Mouse (Mus musculus) c-Kit-positive CD71-positive TER-119-negative erythroid progenitor cells, embryonic 14.5 days (primary cell): ENCODE measurements around the gene A630095N17Rik.
A peak's percentile ranks its signal among the peaks of the same experiment; 100 is the strongest.

Experiments
- DNase-seq: peaks from one replicate; pipeline ENCODE4 v3.0.0-alpha.2; 2013; ENCODE audit warnings: low read depth

A630095N17Rik gene

DNA sequence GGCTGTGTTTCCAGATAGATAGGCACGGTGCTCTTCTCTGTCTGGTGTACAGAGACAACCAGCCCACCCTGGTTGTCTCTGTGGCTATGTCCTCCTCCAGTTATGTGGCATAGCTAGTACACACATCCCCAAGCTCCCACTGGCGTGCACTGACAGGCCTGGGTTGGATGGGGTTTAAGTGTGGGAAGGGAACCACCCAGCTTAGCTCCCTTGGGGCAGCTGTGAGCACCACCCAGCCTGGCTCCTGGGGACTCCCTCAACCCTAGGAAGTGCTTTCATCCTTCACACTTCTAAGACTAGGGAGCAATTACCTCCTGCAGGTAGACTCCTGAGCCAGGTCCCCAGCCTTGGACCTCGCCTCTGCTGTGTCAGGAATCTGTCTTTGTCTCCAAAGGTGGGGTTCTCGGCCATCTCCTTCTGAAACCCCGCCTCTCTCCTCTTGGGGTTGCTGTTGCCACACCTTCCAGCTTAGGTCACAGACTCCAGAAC is at the start of gene A630095N17Rik:
Gene A630095N17Rik (minus strand): TSS at position 439 of the 489 bp plus-strand sequence.
- DNase-seq: no peak

GRCm38 (mm10) chr1:75278228-75278627 is 46.3 kb upstream of the A630095N17Rik start, which contains the start of gene Resp18:
TSS of gene Resp18 (minus strand) at chr1:75278415.
- no peak for DNase-seq

GRCm38 (mm10) chr1:75277195-75278188 is 45.6 kb upstream of the A630095N17Rik start:
- DNase-seq: peak; percentile 46

DNA sequence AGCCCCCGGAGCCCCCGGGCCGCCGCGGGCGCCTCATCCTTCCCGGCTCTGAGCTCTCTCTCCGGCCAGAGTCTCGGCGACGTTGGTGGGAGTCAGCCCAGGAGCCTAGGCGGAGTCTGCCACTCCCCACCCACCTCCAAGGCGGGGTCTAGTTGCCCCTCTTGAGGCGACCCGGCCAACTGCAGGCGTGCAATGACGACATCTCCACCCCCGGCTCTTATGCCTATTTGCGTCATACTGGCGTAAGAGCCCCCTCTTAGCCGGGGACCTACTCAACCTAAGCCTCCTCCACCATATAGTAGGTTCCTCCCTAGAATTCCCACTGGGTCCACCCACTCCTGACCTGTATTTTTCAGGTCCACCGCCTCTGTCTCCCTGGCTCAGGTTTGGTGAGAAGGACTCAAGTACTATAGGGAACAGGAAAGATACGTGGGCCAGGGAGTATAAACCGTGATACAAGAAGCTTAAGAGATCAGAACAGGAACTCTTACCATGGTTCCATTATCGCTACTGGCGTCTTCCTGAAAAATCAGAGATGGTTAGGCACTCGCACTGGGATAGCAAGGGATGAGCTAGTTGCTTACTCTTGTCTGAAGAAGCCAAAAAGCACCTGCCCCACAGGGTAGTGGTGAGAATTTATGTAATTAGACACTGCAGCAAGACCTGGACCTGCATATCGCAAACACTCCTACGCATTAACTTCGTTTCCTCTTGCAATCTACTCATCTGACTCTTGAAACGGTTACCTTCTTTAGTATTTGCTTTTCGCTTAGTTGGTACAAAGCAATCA is 32.4 kb upstream of the A630095N17Rik start, which contains the start of gene Ptprn:
Gene Ptprn (minus strand): TSS at position 412 of the 790 bp plus-strand sequence.
- DNase-seq: no peak

DNA sequence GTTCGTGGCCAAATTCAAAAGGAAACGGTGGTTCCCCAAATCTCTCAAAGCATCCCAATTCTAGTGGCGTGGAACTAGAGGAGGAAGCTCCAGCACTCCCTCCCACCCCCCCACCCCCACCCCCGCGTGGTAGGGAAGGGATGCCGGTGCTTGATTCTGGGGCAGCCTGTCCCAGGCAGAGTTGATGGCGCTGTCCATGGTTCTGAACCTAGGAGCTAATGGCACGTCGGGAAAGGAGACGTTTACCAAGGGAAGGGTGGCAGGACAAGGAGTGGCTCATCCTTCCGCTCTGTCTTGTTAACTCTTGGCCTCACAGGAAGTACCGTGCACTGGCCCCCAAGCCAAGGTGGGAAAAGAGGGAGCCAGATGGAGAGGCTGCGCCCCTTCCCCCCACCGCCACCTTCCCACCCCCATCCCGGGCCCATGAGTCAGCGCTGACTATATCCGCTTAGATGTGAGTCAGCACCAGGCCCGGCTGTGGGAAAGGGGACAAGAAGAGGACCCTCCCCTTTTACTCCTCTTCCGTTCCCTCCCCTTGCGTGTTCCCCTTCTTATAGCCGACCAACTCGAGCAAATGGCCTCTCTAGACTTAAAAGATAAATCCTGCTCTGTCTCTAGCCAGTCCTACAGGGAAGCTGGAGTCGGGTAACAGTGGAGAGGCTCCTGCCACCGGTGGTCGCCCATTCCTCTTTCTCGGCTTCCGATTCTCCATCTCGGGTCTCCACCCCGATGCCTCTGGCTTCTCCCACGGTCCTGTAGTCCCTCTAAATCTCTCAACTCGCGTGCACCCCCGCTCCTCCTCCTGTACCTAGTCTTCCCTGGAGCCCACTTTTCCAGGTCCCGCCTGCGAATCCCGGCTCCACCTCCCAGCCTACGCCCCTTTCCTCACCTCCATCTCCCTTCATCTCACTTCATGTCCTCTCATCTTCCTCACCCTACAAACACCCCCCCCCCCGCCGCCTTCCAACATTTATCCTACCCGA is 31.4 kb upstream of the A630095N17Rik start:
- peak; percentile 68 for DNase-seq

DNA sequence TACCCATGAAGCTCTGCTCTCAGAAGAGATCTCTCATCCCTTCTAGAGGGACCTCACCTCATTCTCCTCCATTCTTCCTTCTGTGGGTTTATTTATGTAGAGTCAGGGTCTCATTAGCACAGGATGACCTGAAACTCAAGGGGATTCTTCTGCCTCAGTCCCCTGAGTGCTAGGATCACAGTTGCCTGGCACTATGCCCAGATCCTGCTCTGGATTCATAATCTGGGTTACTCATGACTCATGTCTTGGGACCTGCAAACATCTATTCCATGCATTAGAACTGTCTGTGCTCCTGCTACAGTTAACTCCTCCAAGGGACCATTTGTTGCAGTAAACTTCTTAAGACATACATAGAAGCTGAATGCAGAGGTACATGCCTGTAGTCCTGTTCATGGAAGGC is 29.4 kb upstream of the A630095N17Rik start:
- DNase-seq: no peak

GRCm38 (mm10) chr1:75255516-75256046 is 23.7 kb upstream of the A630095N17Rik start:
- DNase-seq: no peak

GRCm38 (mm10) chr1:75254625-75255013 is 22.7 kb upstream of the A630095N17Rik start:
- no peak for DNase-seq

- DNase-seq: peak; percentile 69
Measured at GRCm38 (mm10) chr1:75253849-75254624, 22.1 kb upstream of the A630095N17Rik start.

DNA sequence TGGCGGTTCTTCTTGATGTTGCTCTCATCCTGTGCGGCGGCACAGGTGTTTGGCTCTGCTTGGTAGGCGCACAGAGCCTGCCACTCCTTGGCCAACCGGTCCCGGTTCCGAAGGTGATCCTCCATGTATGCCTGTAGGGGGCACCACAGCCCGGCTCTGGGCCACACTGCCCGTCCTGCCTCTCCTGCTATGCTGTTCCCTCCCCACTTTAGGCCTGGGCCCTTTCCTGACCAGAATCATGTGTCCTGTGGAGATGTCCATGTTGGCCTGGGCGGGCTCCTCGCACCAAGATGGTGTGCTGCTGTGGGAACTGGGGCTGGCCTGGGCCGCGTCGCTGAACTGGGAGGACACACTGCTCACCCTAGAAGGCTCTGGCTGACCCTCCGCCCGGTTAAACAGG is 21.1 kb upstream of the A630095N17Rik start:
- no peak for DNase-seq

DNA sequence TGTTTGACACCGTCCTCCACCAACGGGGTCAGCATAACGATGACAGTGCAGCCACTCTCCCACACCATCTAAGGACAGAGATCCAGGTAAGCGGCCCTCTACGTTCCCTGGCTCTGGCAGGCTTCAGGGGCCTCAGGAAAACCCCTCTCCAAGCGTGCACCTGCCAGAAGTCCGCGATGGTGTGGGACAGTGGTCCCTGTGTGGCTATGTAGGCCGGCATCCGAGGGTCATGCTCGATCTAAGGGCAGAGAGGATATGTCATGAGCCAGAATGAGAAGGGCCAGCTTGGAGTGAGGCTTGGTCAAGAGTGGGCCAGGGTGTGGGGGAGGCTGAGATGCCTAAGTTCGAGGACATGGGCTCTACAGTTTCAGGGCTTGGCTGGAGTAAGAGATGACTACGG is 20.4 kb upstream of the A630095N17Rik start:
- DNase-seq: no peak

DNA sequence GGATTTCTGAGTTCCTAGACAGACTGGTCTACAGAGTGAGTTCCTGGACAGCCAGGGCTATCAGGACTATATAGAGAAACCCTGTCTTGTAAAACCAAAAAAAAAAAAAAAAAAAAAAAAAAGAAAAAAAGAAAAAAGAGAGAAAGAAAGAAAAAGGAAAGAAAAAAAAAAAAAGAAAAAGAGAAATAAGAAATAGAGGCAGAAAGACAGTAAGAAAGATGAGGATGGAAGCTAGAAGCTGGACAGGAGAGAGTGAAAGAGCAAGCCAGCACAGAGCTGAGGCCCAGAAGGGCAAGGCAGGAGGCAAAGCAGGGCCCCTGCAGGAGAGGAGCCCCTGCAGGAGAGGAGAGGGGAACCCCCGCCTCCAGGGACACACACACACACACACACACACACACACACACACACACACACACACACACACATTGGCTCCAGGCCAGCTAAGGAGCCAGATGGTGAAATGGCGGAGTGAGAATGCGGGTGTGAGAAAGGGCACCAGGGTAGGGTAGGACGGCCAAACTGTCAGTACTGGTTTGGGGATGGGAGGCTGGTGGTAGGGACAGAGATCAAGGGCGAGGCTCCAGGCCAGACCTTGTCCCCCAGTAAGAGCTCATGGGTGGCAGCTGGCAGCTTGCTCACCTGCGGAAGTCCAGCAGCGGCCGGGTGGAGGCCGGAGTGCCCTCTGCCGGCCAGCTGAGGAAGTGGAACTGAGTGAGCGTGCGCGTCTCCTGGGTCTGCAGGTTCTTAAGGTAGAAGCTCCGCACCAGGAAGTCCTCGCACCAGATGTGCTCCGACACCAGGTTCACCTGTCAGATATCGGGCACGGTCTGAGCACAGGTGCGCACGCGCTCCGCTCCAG is 19.4 kb upstream of the A630095N17Rik start:
- DNase-seq: peak; percentile 63

DNA sequence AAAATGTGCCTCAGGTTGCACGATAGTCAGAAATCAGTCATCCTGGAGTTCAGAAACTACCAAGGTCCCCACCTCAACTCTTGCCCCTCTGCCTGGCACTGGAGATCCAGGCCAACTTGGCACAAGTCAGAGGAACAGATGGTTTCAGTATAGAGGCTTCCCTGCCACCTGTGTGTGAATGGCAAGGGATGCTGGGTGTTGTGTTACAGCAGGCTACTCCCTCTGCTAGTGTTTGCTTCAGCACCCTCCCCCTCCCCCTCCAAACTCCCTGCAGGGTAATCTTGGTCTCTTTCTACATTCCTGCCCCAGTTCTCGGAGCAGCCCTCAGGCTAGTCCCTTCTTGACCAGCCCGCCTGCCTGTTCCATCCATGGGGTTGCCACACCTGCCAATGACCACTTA is 18.6 kb upstream of the A630095N17Rik start:
- DNase-seq: no peak

DNA sequence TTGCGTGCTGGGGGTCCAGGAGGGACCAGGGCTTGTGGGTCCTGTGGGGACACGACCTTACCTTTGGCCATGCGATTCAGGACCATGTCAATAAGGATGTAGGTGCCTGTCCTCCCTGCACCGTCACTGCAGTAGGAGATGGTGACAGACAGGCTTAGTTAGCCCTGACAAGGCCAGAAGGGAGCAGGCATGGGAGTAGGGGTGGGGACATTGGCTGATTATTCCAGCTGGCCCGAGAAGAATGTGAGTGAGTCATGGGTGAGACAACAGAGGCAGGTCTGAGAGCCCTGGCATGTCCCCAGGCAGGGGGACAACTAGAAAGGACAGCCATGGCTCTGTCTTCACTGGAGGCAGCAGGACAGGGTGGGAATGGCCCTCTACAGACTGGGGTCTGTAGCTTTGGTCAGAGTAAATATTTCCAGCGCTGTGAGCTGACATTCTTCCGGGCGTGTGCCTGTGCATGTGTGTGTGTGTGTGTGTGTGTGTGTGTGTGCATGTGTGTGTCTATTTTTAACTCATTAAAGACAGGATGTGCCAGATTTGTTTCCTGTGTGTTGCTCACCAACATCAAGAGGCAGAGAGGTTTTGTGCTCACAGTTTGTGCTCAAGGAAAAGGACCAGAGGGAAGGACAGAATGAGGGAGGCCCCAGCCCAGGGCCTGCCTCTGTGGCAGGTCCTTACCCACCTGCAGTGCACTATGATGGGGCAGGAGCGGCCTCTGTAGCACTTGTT is 16.3 kb upstream of the A630095N17Rik start:
- no peak for DNase-seq

- DNase-seq: no peak
Measured at GRCm38 (mm10) chr1:75247071-75247930, 15.4 kb upstream of the A630095N17Rik start.

GRCm38 (mm10) chr1:75244836-75245235 is 12.9 kb upstream of the A630095N17Rik start:
- peak; percentile 61 for DNase-seq

DNA sequence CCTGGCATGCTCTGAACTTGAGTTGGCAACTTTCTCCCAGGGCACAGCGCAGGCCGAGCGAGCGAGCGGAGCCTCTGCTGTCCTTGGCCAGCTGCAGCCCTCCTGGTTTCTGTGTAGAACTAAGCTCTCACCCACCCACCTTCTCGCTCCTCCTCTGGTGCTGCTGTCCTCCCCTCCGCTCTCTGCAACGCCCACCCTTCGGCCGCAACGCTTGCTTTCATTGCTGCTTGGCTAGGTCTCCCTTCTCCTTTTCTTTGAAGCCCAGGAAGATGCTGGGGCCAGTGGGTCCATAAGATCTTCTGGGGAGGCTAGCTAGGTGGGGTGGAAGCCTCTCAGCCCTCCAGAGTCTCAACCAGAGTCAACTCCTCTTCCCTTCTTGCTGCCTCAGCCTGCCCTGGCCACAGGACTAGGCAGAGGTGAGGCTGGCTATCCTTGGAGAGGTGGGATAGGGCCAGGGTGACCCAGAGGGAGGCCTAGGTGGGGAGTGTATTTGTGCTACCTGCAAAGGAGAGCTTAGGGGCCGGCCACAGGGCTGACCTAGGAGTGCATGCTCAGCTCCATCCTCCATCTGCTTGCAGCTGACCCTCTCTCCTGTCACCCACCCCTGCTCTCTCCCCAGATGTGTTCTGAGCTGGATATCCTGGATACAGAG is 12.4 kb upstream of the A630095N17Rik start:
- DNase-seq: no peak
